Mouse (Mus musculus) v-Abl transformed pro-B cells (cell line): Measurements from ENCODE around the gene Llgl2.

ENCODE experiments used
- in situ Hi-C, 2 experiments: fragments of 400-800 bp; cut with MboI; formaldehyde crosslinking; loops; one replicate each; pipeline ENCODE4 v1.15.1; 2025; ENCODE audit not compliant: unreplicated experiment in 2 of 2

Llgl2 gene

DNA sequence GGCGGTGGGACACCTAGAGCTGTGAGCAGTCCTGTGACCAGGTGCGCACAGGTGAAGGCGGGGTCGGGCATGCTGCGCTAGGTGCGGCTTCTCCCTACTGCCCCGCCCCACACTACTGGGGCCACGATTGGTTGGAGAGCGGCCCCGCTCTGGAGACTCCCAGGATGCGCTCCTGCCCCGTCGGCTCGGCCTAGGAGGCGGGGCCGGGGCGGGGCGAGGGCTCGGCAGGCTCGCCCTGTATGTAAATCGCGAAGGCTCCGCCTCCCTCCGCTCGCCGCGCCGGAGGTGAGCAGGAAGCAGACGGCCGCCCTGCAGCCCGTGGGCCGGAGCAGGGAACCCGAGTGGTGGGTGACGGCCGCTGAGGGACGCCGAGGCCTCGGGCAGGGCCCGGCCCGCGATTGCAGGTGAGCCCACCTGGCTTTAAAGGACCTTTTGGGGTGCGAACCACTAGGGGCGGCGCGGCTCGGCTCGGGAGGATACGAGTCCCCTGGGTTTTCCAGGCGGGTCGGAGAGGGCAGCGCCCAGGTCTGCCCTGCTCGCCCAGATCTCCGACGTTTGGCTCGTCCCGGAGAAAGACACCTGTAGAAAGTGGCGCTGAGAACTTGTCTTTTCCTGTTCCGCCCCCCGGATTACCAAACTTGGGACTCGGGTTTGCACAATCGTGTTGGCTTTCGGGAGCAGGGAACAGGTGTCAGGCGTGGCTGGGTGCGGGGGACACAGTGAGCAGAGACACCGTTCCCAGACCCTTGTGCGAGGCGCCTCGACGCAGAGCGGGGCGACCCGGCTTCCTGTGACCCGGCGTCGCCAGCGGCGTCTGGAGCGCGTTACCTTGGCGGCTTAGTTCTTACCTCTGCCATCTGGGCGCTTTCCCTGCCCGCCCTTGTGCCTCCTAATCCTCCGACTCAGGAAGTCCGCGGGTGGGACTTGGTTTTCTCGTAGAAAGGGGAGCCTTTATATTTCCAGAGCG is at the start of gene Llgl2:
Gene Llgl2 (plus strand): TSS at position 276 of the 967 bp plus-strand sequence.
- in situ Hi-C loops = loop anchor here in 1 of 2 experiments (25.0 kb wide), 1 partner anchor 462 kb away; the partner anchor contains the start of gene Hid1

DNA sequence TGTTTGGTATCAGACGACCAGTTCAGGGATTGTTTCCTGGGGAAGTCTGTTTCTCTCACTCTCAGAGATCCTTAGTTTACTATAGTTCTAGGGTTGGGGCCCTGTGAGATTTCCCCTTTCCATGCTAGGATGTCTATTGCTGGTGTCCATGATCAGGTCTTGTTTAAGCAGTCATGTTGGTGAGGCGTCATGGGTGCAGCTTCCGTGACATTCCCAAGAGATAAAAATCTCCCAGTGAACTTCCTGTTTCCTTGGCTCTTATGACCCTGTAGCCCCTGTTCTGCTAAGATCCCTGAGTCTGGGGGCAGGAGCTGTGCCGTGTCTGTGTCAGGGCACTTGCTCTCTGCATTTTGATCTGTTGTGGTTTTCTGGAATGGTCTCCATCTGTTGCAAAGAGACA is 49.2 kb upstream of the Llgl2 start:
- in situ Hi-C loops = no loop called here

DNA sequence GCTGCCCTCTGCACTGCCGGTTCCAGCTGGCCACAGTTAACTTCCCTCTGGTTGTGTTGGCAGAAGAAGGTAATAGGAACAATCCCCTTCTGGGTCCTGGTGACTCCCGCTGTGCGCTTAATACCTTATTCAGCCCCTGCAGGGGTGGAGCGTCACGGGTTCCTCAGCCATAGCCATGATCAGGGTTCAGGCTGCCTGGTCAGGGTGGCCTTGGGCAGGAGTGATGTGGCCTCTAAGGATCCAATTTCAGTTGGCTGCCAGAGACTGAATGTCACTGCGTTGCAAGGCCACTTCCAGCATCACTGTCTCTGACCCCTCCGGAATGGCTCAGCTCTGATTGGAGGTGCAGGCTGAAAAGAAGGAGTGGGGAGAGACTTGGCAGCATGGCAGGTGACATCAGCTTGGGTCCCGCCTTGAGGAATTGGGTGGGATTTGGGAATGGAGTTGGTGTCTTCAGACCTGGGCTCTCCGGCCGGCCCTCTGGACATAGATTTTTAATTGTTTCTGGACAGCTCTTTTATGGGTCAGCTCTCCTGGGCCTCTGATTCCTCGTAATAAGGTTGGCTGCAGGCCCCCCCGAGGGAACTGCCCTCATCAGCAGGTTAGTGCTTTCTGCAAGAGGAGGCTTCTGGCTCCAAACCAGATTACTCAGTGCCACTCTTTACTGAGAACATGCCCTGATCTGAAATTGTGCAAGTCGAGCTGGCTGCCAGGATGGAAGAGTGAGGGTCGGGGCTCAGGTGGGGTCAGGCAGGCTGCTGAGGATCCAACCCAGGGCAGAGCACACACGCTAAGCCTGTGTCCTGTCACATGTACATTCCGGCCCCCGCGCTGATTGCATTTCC is 47.8 kb upstream of the Llgl2 start:
- in situ Hi-C loops = no loop called here

DNA sequence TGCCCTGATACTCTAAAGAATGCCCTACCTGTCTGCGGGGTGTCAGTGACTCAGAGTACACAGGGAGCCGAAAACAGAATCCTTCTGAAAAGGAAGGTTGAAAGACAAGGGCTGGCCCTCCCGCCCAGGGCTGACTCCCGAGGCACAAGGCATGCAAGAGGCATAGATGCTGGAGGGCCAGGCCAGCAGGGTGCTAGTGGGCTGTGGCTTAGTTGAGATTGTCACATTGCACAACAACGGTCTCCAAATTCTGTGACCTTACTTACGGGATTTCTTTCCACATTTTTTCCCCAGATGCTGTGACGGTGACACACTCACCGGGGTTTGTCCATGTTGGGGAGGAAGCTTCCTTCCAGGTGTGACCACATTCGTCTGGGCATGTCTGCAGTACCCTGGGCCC is 46.9 kb upstream of the Llgl2 start:
- in situ Hi-C loops = no loop called here

DNA sequence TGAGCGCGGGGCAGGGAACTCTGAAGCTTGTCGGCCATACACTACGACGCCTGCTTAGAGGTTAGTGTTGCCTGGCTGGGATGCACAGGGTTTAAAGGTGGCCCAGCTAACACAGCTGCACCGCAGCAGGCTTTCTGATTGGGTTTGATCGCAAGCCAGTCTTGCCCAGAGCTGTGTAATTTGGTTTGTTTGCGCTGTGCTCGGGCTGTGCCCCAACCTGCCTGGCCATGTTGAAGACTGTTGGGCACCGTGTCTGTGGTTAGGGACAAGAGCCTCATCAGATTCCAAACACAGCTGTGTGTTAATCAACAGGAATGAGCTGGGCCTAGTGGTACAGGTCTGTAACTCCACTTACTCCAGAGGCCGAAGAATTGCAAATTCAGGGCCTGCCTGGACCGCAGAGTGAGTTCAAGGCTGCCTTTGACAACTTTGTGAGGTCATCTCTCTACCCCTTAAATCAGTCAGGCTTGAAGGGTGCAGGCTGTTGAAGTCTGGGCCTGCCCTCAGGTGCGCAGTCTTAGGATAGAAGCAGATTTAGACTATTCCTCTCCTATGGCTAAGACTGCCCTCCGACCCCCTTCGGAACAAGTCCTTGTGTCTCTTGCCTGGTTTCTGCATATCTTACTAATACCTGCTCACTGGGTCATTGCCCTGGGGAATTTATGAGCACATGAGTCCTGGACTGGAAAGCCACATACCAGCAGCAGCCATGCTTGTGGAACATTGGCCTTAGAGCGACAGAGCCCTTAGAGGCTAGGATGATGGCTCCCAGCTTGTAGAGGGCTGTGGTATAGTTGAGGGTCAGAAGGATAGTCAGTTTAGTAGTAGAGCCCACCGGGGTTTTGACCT is 46.1 kb upstream of the Llgl2 start:
- in situ Hi-C loops = no loop called here

DNA sequence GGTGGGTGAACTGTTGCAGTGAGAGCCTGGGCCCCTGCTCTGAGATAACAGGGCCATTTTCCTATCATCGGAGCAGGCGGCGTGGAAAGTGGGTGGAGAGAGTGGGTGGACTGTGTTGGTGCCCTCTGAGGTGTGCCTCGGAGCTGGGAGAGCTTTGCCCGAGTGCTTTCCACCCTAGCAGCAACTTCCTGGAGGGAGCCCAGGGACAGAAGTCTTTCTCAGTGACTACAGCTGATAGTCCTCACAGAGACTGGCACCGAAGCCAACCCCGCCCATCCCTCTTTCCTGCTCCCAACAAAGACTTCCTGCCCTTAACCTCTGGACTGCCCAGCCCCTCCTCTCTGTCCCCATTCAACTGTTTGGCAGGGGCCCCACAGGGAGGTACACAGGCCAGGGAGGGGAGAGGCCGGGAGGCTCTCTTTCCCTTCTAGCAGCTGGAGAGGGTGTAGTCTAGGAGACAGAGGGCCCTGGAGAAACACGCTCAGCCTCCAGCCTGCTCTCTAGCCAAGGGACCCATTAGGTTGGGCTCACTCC is 44.7 kb upstream of the Llgl2 start:
- in situ Hi-C loops = no loop called here

DNA sequence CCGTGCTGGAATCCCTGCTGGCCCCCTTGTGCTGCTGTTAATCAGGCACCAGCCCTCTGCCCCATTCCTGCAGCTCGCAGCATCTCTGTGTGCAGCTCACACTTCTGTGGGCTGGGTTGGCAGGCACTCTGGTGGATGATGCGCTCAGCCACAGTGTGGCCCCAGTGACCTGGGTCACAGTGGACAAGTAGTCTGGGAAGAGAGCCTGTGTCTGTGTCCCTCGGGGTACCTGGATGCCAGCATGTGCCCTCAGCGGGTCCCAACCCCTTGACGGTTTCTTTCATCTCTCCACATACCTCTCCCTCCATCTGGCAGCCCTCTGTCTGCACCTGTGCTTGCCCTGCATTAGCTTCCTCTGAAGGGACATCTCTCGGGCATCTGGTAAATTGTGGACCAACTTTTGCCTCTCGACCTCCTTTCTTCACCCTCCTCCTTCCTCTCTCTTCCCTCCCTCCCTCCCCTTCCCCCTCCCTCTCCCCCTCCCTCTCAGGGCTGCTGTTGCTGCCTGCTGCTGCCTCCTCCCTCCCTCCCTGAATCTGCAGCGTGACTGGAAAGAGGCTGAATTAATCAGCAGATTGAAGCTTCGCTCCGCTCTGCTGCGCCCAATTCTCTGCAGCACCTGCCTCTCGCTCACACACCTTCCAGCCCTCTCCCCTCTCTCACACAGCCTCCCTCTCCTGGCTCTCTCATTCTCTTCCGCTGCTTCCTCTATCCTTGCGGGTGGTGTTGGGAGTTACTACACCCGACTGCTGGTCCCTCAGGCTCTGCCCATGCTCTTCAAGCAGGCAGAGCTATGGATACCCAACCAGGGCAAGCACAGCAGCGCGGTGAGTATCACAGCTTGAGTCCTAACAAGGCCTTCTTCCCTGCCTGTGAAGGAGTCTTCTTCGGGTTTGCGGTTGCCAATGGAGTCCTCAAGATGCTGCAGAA is 43.4 kb upstream of the Llgl2 start:
- in situ Hi-C loops = loop anchor here in 1 of 2 experiments (5.0 kb wide), 1 partner anchor 43 kb away; no protein-coding TSS in a partner anchor

DNA sequence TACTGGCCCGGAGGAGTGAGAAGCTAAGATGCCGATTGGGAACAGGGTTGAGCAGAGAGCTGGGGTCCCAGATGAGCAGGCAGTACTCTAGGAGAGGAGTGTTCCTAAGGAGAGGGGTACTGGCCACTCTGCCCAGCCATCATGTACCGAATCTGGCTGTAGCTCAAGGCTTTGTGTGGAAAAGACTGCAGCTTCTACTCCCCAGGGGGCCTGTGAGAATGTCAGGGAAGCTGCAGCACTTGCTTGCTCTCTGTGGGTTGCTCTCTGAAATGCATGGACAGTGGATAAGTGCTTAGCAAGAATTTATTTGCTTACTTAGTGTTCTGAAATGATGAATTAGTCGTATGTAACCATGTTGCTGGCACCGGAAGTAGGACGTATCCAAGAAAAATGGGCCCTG is 37.4 kb upstream of the Llgl2 start:
- in situ Hi-C loops = no loop called here

DNA sequence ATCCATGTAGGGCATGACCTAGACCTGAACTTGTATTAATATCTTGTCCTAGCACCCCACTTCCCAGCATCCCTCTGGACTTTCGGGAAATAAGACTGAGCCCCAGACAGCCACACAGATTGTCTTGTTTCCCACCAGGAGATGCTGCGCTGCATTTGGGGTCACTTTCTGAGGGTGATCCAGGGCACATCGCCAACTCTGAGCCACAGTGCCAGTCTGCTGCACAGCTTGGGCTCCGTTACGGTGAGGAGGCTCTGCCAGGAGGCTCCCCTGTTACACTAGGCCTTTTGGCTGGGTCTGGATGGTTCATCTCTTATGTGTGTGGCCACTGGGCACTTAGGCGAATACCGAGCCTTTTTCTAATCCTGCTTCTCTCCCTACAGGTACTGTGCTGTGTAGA is 34.1 kb upstream of the Llgl2 start:
- in situ Hi-C loops = no loop called here

DNA sequence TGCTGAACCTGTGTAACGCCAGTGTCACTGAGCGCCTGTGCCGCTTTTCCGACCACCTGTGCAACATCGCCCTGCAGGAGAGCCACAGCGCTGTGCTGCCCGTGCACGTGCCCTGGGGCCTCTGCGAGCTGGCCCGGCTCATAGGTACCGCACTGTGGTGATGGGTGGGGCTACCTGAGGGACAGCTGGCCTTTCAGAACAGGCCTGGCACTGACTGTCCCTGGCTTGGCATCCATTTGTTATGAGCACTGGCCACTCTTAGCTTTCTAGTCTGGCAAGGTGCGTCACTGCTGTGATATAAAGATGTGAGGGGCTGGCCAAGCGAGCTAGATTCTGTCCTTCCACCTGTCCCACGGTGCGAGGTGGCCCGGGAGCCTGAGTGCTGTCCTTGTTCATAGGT is 31.9 kb upstream of the Llgl2 start:
- in situ Hi-C loops = no loop called here

DNA sequence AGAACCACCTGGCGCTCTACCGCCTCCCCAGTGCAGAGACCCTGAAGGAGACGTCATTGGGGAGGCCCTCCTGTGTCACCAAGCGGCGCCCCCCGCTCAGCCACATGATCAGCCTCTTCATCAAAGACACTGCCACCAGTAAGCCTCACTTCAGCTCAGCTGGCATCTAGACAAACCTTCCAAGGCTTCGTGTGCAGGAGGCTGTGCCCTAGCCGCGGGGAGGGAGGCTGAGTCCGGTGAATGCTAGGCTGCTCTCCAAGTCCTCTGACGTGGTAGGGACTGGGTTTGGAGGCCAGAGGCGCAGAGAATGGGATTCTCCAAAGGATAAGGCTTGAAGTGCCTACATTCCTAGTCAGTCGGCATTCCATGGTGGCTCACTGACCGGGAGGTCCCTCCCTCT is 31.5 kb upstream of the Llgl2 start:
- in situ Hi-C loops = no loop called here

DNA sequence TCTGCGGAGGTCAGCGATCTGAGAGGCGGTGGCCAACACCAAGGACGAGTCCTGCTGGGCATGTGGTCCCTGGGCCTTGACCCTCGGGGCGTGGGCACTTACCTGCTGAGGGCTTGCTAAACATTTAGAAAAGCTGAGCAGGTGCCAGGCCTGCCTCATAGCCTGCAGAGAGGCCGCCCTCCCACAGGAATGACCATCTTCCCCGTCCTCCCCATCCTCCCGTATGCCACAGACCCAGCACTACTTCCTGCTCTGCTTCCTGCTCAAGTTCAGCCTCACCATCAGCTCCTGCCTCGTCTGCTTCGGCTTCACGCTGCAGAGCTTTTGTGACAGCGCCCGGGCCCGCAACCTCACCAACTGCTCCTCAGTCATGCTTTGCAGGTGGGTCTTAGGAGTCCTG is 27.0 kb upstream of the Llgl2 start:
- in situ Hi-C loops = no loop called here

DNA sequence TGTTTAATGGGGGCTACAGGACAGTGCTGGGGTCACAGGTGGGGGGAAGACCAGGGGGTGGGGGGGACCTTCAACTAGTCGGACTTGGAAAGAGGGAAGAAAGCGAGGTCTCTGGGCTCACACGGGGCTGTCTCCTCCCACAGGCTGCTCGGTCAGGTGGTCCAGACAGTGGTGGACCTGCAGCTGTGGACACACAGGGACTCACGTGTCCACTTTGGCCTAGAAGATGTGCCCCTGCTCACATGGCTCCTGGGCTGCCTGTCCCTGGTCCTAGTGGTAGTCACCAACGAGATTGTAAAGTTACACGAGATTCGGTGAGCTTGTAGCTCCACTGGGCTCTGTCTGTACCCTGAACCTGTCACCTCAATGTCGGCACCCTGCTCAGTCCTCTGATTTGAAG is 26.2 kb upstream of the Llgl2 start:
- in situ Hi-C loops = no loop called here

DNA sequence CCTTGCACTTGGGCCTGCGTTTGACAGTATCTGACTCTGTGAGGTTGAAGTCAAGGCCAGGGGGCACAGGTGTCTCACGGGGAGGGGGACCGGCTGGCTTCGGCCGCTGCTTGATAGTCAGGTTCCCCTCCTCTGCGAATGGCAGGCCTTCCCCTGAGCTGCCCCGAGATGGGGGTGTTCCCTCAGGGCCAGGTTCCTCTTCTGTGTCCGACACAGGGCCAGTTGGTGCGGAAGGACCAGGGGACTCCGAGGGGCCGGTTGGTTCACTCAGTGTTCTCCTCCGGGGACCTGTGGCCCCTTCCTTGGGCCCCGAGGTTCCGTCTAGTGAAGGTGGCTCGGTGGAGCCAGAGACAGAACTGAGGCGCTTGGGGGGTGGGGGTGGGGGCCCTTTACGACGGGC is 22.9 kb upstream of the Llgl2 start:
- in situ Hi-C loops = loop anchor here in 1 of 2 experiments (25.0 kb wide), 1 partner anchor 439 kb away; the partner anchor contains the start of gene Hid1

DNA sequence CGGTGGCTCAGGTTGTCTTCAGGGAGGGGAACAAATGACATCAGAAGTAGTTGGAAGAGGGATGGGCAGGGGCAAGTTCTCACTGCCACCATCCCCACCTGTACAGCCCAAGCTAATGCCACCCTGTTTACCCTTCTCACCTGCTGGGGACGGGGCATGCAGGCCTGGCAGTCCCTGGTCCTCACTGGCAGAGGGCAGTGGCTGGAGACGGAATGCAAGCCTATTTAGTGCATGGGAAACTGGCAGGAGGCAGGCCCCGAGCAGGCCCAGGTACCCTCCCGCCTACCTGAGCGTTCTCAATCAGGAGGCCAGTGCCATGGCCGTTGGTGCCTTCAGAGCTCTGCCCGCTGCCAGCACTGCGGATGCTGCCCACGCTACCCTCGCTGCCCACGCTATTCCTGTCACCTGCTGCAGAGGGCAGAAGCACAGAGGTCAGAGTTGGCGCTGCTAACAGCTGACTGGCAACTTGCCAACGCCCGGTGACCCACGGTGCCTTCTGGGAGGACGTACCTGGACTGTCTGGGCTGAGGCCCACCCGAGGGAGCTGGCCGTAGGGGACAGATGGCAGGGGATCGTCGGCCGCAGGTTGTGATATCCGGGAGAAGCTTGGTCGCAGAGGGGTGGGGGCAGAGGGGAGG is 20.7 kb upstream of the Llgl2 start:
- in situ Hi-C loops = loop anchor here in 1 of 2 experiments (25.0 kb wide), 1 partner anchor 441 kb away; the partner anchor contains the start of gene Hid1

DNA sequence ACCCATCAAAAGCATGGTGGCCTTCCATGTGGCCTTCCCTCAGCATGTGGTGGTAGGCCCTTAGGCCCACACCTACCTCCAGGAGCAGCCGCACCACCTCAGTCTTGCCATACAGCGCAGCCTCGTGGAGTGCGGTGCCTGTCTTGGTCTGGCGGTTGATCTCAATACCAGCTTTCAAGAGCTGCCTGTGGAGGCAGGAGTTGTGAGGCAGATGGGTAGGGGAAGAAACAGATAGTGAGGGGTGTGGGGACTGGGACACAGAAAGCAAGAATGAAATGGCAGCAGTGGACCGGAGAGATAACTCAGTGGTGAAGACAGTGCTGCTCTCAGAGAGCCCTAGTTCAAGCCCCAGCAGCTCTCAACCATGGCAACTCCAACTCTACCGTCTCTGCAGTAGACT is 18.8 kb upstream of the Llgl2 start:
- in situ Hi-C loops = loop anchor here in 1 of 2 experiments (25.0 kb wide), 1 partner anchor 443 kb away; the partner anchor contains the start of gene Hid1

DNA sequence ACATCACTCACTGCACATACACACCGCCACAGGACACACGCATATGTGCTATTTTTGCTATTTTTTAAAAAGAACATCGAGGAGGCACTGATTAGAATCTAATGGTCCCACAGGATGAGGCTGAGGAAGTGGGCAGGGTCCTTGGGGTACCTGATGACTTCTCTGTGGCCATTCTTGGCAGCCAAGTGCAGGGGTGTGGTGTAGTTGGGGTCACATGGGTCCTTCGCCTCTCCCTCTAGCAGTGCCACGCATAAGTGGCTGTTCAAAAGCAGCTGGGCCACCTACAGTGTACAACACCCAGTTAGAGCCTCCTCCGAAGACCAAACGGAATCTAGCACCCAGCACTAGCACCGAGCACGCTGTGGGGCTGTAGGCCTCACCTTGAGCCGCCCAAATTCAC is 17.7 kb upstream of the Llgl2 start:
- in situ Hi-C loops = loop anchor here in 1 of 2 experiments (25.0 kb wide), 1 partner anchor 444 kb away; the partner anchor contains the start of gene Hid1

DNA sequence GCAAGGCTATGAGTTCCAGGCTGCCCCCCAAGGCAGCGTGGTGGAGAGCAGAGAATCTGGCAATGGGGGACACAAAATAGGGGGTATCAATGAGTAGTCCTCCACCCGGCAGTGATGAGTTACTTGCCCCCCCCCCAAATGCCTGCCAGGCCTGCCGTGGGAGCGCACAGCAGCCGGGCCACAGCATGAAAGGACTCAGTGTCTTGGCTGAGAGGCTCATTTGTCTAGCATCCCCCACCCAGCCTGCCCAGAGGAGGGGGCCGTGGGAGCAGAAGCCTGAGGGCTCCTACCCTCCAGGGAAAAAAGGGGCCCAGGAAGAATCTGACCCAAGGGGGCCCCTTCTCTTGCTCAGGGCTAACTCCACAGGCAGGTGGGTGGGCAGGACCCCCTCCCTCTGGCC is 16.5 kb upstream of the Llgl2 start:
- in situ Hi-C loops = loop anchor here in 1 of 2 experiments (25.0 kb wide), 1 partner anchor 445 kb away; the partner anchor contains the start of gene Hid1
